Mouse (Mus musculus) adrenal gland, postnatal 10 days (tissue): ENCODE measurements around the gene Suclg1. TPM values are rescaled to one million over a fixed set of nuclear protein-coding genes. Genes with fewer than 3 reads are reported as not detected.

ENCODE experiments used
- DNase-seq: peaks from one replicate; pipeline ENCODE4 v3.0.0; 2021; ENCODE audit warnings: mixed read lengths
- long read RNA-seq, 2 experiments: library from polyadenylated mRNA; stranded (forward); transcript quantifications; one replicate each; pipeline ENCODE4 v2.0.0; 2021
- total RNA-seq, 2 experiments: library from RNA; stranded (reverse); gene quantifications; 2 replicates each; pipeline ENCODE4 v1.2.3; 2021

The Suclg1 gene
- total RNA-seq: 100 to 1,000 TPM; 856 to 921 TPM
- long read RNA-seq, experiment 1, transcript Suclg1-201 (9 exons, 1,519 nt): major isoform, 1,283 of 1,412 reads
- long read RNA-seq, experiment 1, partial matches to known transcripts: 111 of 1,412 reads
- long read RNA-seq, experiment 1, other reads (novel, unspliced or antisense): 18 of 1,412 reads
- long read RNA-seq, experiment 2, transcript Suclg1-201 (9 exons, 1,519 nt): major isoform, 668 of 758 reads
- long read RNA-seq, experiment 2, partial matches to known transcripts: 76 of 758 reads
- long read RNA-seq, experiment 2, other reads (novel, unspliced or antisense): 14 of 758 reads

GRCm38 (mm10) chr6:73248237-73249048 is at the start of gene Suclg1:
Suclg1 (plus strand) TSS chr6:73248382.
- DNase-seq: peak; percentile 91

- DNase-seq: no peak
Observed at GRCm38 (mm10) chr6:73203724-73204123, 44.5 kb upstream of the Suclg1 start.

GRCm38 (mm10) chr6:73204937-73205336 is 43.2 kb upstream of the Suclg1 start:
- DNase-seq: peak; percentile 18

DNA sequence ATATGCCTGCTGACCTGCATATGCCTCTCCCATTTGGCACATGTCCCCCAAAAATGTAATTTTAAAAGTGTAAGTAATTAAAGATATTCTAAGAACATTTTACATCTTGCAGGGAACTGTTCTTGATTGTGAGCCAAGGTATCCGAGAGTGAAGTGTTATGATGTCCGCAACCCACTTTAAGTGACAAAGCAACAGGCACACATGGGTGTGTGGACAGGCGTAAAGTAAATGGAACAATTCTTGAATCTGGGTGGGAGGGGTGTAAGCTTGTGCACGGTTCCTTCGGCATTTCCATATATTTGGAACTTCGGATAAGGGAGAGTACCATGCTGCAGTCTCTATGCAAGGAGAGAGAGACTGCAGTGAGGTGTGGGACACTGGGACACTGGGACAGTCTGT is 38.6 kb upstream of the Suclg1 start:
- no peak for DNase-seq

- no peak for DNase-seq
Observed at GRCm38 (mm10) chr6:73210445-73210972, 37.7 kb upstream of the Suclg1 start.

DNA sequence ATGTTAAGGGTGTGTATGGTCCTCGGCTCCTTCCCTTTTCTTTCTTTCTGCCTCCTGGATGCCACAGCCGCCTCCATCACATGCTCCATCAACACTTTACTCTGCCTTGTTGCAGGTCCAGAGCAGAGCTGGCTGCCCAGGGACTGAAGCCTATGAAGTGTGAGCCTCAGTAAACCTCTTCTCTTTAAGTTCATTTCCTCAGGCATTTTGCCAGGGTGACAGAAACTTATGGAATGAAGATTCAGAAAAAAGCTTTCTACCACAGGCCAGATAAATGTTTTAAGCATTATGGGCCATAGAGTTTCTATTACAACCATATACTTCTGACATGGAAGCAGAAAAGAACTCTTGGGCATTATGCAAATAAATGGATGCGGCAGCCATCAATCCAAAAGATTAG is 37.1 kb upstream of the Suclg1 start:
- DNase-seq: no peak

DNA sequence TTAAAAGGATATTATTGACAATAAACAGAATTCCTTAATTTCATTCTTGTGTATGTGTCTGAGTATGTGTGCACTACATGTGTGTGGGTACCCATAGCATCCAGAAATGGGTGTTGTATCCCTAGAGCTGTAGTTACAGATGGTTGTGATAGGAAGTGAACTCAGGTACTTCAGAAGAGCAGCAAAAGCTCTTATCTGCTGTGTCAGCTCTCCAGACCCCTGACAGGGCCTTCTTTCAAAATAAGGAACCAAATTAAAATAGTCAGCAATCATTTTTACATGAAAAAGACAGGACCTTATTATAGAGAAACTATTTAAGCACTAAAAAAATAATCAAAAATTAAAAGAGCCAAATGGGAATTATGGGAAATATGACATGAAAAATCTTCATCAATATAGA is 36.6 kb upstream of the Suclg1 start:
- DNase-seq: no peak

DNA sequence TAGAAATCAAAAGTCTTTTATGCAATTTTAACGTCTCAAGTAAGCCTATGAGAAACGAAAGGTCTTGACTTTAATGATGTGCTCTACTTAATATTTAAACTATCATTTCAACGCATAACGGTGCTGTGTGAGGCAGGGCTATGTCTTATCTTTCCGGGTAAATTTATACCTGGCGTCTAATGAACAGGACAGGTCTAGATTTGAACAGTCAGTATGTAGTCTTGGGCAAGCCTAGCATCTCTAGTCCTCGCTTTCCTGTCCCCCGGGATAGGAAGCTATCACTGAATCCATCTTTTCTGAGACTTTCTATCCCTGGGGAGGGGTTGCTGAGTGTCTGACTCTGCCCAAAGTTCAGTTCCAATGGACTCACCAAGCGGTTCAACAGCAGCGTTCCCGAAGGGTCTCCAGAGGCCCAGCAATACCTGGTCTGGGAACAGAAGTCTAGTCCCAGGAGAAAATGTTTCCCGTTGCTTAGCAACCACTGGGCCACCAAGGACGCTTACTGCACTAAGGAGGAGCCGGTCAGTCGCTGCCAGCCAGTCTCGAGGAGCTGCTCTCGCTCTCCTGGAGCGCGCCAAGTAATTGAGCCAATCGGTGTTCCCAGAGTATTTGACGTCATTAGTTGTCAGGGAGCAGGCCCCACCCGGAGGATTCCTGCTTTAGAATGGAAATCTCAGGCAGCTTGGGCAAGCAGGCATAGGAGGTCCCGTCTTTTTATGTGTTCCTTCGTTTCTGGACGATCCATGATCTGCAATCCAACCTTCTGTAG is 26.8 kb upstream of the Suclg1 start, which contains the start of gene Dnah6:
Gene Dnah6 (minus strand): TSS at position 463 of the 769 bp plus-strand sequence.
- peak; percentile 94 for DNase-seq

DNA sequence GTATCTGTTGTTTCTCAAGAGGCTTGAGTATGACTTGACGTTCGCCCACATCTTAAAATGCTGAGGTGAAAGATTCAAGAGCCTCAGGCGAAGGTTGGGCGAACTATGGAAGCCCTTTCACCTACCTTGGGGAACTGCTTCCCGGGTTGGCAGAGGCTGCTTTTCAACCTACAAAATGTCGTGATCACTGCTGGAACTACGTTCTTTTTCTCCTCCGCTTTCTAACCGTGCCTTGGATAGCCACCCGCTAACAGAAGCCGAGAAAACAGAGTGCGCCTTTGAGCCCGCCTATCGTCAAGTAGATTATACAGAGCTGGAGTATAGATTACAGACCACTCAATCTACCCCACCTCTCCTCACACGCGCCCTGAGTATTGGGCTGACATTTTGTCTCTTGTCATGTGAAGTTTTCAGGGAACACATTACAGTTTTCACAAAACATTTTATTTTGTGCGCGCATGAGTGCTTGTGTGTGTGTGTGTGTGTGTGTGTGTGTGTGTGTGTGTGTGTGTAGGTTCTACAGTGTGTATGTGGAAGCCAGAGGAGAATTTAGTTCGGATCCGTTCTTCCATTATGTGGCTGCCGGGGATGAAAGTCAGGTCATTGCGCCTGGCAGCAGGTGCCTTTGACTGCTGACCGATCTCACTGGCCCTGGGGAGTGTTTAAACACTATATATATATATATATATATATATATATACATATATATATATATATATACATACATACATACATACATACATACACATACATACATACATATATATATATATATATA is 26.0 kb upstream of the Suclg1 start:
- peak; percentile 50 for DNase-seq

GRCm38 (mm10) chr6:73222841-73223526 is 25.2 kb upstream of the Suclg1 start:
- DNase-seq: peak; percentile 93

- no peak for DNase-seq
Observed at GRCm38 (mm10) chr6:73227376-73228158, 20.6 kb upstream of the Suclg1 start.

GRCm38 (mm10) chr6:73228408-73228807 is 19.8 kb upstream of the Suclg1 start:
- DNase-seq: peak; percentile 33

DNA sequence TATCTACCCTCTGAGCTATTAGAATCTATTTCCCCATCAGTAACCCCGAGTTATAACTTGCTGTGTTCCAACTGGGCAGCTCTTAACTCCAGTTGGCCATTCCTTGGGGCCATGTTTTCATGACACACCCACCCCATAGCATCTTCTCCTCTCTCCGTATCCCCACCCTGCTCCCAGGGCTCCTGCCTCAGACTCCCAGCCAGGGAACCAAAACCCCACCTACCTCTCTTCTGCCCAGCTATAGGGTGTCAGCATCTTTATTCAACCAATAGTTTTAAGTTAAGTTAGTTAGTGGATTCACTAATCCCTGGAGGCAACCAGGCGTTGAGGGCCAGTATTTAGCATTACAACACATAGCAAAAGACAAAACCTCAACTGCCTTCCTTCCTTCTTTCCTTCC is 19.3 kb upstream of the Suclg1 start:
- no peak for DNase-seq

- no peak for DNase-seq
Observed at GRCm38 (mm10) chr6:73232152-73232584, 16.0 kb upstream of the Suclg1 start.

GRCm38 (mm10) chr6:73233202-73233726 is 14.9 kb upstream of the Suclg1 start:
- no peak for DNase-seq

GRCm38 (mm10) chr6:73234302-73234900 is 13.8 kb upstream of the Suclg1 start:
- DNase-seq: no peak

GRCm38 (mm10) chr6:73235650-73236049 is 12.5 kb upstream of the Suclg1 start:
- no peak for DNase-seq

- DNase-seq: no peak
Observed at GRCm38 (mm10) chr6:73246821-73247220, 1.4 kb upstream of the Suclg1 start.

- peak; percentile 43 for DNase-seq
Observed at GRCm38 (mm10) chr6:73247452-73247851, 730 bp upstream of the Suclg1 start.
